In genomic region chr6:67535777-67536054, GRCm38 (mm10) we compare ENCODE assay signal across 8 mouse cellular contexts. TPM values are rescaled to one million over a fixed set of nuclear protein-coding genes. Genes with fewer than 3 reads are reported as not detected.
A peak's percentile ranks its signal among the peaks of the same experiment; 100 is the strongest.
DNase-seq lines count a peak whose midpoint lies in the region; ATAC-seq and TF ChIP-seq lines count a peak whose summit lies in the region.

TSS of gene Tacstd2 (minus strand) at chr6:67535796.

- H3K4me3 ChIP-seq in layer of hippocampus, adult 2 months = peak within 1 kb of the TSS; percentile 36
- H3K4me3 ChIP-seq in hindbrain, embryonic 10.5 days = peak within 1 kb of the TSS; percentile 55
- peak within 1 kb of the TSS; percentile 43 for H3K4me3 ChIP-seq in limb, embryonic 15.5 days
- peak within 1 kb of the TSS; percentile 39 for H3K4me3 ChIP-seq in neural tube, embryonic 14.5 days (ENCODE audit: low read depth, low read length)

- peak within 1 kb of the TSS; percentile 69 for H3K4me2 ChIP-seq in limb, embryonic 15.5 days
- H3K4me2 ChIP-seq in neural tube, embryonic 14.5 days (ENCODE audit: low read depth, low read length) = peak within 1 kb of the TSS; percentile 70

- H3K9me3 ChIP-seq in hindbrain, embryonic 10.5 days = no peaks in the 10 kb centered on the region
- H3K9me3 ChIP-seq in limb, embryonic 15.5 days = no peaks in the 10 kb centered on the region
- H3K9me3 ChIP-seq in neural tube, embryonic 14.5 days (ENCODE audit: control insufficient read depth, low read length) = no peaks in the 10 kb centered on the region

- H3K27me3 ChIP-seq in hindbrain, embryonic 10.5 days (ENCODE audit: insufficient read depth, poor library complexity, severe bottlenecking) = peaks cover 68% of the 10 kb centered on the region
- H3K27me3 ChIP-seq in limb, embryonic 15.5 days = peaks cover 59% of the 10 kb centered on the region
- H3K27me3 ChIP-seq in neural tube, embryonic 14.5 days (ENCODE audit: control insufficient read depth, insufficient read depth, low read length) = peaks cover 46% of the 10 kb centered on the region

- H3K9ac ChIP-seq in limb, embryonic 15.5 days = no peak within 1 kb of the TSS
- H3K9ac ChIP-seq in neural tube, embryonic 14.5 days (replicated peaks; ENCODE audit: low read depth, low read length) = peak within 1 kb of the TSS; percentile 32; the same call in 1 of the 2 replicates

- H3K36me3 ChIP-seq in hindbrain, embryonic 10.5 days = no peaks in the 10 kb centered on the region
- no peaks in the 10 kb centered on the region for H3K36me3 ChIP-seq in limb, embryonic 15.5 days
- H3K36me3 ChIP-seq in neural tube, embryonic 14.5 days (ENCODE audit: control insufficient read depth, insufficient read depth, low read length) = no peaks in the 10 kb centered on the region

- peaks cover 26% of the 10 kb centered on the region for H3K4me1 ChIP-seq in hindbrain, embryonic 10.5 days (replicated peaks)
- H3K4me1 ChIP-seq in limb, embryonic 15.5 days = peaks cover 27% of the 10 kb centered on the region
- 0 out of 2 replicates have a peak, but pooled peaks cover 3% of the 10 kb centered on the region for H3K4me1 ChIP-seq in neural tube, embryonic 14.5 days (ENCODE audit: control insufficient read depth, insufficient read depth, low read length)

- ATAC-seq in limb, embryonic 15.5 days (ENCODE audit: insufficient number of reproducible peaks, low FRiP score, low TSS enrichment, low read depth) = no peak
- no peak; the same call in 1 of the 2 replicates for ATAC-seq in neural tube, embryonic 14.5 days (ENCODE audit: low read depth)

- no peak within 1 kb of the TSS for H3K27ac ChIP-seq in layer of hippocampus, adult 2 months
- no peak within 1 kb of the TSS for H3K27ac ChIP-seq in hindbrain, embryonic 10.5 days
- peak within 1 kb of the TSS; percentile 59 for H3K27ac ChIP-seq in limb, embryonic 15.5 days
- no peak within 1 kb of the TSS for H3K27ac ChIP-seq in neural tube, embryonic 14.5 days (ENCODE audit: low read depth, low read length)

- no peak for DNase-seq in layer of hippocampus, adult 2 months (ENCODE audit: low spot score in 2 of 2)
- DNase-seq in layer of hippocampus, postnatal 14 days (ENCODE audit: low spot score in 2 of 2) = no peak
- DNase-seq in hindbrain, embryonic 10.5 days (ENCODE audit: low spot score) = no peak
- DNase-seq in cerebellum, adult 8-10 months = no peak
- DNase-seq in T-cell, adult 2 months (ENCODE audit: low spot score) = no peak
- DNase-seq in B cell, adult 2 months = no peak

- 5% methylated on average over 8 of the region's 8 CpGs for WGBS in hindbrain, embryonic 10.5 days
- 2% methylated on average over 8 of the region's 8 CpGs for whole genome bisulfite sequencing in limb, embryonic 15.5 days
- WGBS in neural tube, embryonic 14.5 days = 6% methylated on average over 8 of the region's 8 CpGs

- no peak for TF ChIP-seq CTCF in layer of hippocampus, adult 2 months (conservative IDR thresholded peaks at IDR 0.05)

RNA-seq across cellular contexts. Expression of gene Tacstd2, which starts in this region (rescaled TPM):
- 1 to 10 TPM; 1.5 to 1.6 TPM for total RNA-seq in layer of hippocampus, adult 2 months (2021)
- total RNA-seq in layer of hippocampus, postnatal 14 days (2021) = 1 to 10 TPM; 1.9 to 2.6 TPM
- polyA plus RNA-seq in hindbrain, embryonic 10.5 days (2016; fragmentation: Nextera tagmentation; extraction: Ambion mirVana) = 5.3 and 9.7 TPM in 2 replicates
- polyA plus RNA-seq in limb, embryonic 15.5 days (2015; fragmentation: Nextera tagmentation; extraction: Ambion mirVana) = 311 and 328 TPM in 2 replicates
- polyA plus RNA-seq in neural tube, embryonic 14.5 days (2014; fragmentation: Nextera tagmentation; extraction: Ambion mirVana) = 0.55 and 0.64 TPM in 2 replicates

Comparison
In these comparisons a context has a peak if more than half of its experiments do, and no peak if none do; other contexts are left out.
1. RNA of gene Tacstd2 (polyA plus RNA-seq): 311 to 328 TPM in limb, embryonic 15.5 days; 5.3 to 9.7 TPM in hindbrain, embryonic 10.5 days and 0.55 to 0.64 TPM in neural tube, embryonic 14.5 days; every median in the first group is over 10 times any median in the second.
2. Peak in every context shown above with its lines, with median percentiles within 50 percentile points of each other: H3K4me3 ChIP-seq.